Mouse (Mus musculus): ENCODE data around the gene Jak2. TPM values are rescaled to one million over a fixed set of nuclear protein-coding genes. Genes with fewer than 3 reads are reported as not detected.

Gene Jak2
- polyA plus RNA-seq, 1 experiment from 2014 or later, result 12.8 TPM

DNA sequence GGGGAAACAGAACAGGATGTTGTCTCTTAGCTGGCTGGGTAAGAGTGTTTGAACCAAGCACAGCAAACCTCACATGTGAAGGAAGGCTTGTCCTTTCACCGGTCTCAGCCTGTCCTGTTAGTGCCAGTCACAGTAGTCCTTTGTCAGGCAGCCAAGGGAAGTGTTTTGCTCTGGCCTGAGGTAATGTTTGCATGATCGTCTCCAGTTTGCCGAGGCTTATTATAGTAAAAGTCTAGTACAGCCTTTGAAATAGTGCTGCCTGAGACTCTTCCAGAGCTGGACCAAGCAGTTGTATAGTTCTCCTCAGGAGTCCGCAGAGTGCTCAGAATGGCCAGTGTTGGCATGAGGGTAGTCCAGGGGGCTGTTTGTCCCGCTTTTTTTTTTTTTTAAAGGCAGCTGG is 13.9 kb downstream of the Jak2 start:
- WGBS, result 64% methylated on average over 5 of the region's 5 CpGs
- DNase-seq (ENCODE audit: low spot score, missing footprints), result no peak

DNA sequence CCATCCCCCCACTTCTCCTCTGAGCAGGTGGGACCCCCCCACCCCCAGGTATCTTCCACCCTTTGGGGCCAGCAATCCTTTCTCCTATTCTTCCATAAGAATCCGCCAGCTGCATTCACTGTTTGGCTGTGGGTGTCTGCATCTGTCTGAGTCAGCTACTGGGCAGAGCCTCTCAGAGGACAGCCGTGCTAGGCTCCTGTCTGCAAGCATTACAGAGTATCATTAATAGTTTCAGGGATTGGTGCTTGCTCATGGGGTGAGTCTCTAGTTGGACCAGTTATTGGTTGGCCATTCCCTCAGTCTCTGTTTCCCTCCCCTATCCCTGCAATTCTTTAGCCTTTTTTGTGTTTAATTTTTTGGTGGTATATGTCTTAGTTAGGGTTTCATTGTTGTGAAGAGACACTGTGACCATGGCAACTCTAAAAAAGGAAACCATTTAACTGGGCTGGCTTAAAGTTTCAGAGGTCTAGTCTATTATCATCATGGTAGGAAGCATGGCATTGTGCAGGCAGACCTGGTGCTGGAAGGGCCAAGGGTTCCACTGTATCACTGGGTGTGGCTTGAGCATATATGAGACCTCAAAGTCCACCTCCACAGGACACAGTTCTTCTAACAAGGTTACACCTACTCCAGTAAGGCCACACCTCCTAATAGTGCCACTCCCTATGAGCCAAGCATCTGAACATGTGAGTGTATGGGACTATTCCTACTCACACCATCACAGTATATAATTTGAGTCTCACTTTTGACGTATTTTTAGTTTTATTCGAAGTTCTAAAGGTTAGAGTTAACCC is 15.6 kb downstream of the Jak2 start:
- Histone ChIP-seq H3K27me3 (ENCODE audit: control insufficient read depth, insufficient read depth, low read length) (no peaks in the 10 kb centered on the region), H3K36me3 (ENCODE audit: control insufficient read depth, insufficient read depth, low read length) (no peaks in the 10 kb centered on the region), H3K4me1 (ENCODE audit: control insufficient read depth, insufficient read depth, low read length) (peaks cover 4% of the 10 kb centered on the region; the same call in 1 of the 2 replicates), H3K27ac (ENCODE audit: low read depth, low read length) (no peak overlapping the region), H3K9me3 (ENCODE audit: control insufficient read depth, low read length) (no peaks in the 10 kb centered on the region), H3K4me2 (no peak overlapping the region), H3K9ac (ENCODE audit: low read length) (no peak overlapping the region), H3K4me3 (ENCODE audit: low read depth, low read length) (no peak overlapping the region)
- 82% methylated on average over 4 of the region's 4 CpGs for WGBS
- ATAC-seq (ENCODE audit: low FRiP score), result no peak
- DNase-seq (ENCODE audit: low spot score, missing footprints), result no peak

More for the DNA sequence above, 13.9 kb downstream of the Jak2 start:
- Histone ChIP-seq H3K36me3 (ENCODE audit: control insufficient read depth, insufficient read depth, low read length) (no peaks in the 10 kb centered on the region), H3K4me3 (ENCODE audit: low read depth, low read length) (no peak overlapping the region), H3K27ac (ENCODE audit: low read depth, low read length) (no peak overlapping the region), H3K27me3 (ENCODE audit: control insufficient read depth, insufficient read depth, low read length) (no peaks in the 10 kb centered on the region), H3K9me3 (ENCODE audit: control insufficient read depth, low read length) (no peaks in the 10 kb centered on the region), H3K4me2 (no peak overlapping the region), H3K9ac (ENCODE audit: low read length) (no peak overlapping the region), H3K4me1 (ENCODE audit: control insufficient read depth, insufficient read depth, low read length) (peaks cover 4% of the 10 kb centered on the region; the same call in 1 of the 2 replicates)
- no peak for ATAC-seq (ENCODE audit: low FRiP score)

DNA sequence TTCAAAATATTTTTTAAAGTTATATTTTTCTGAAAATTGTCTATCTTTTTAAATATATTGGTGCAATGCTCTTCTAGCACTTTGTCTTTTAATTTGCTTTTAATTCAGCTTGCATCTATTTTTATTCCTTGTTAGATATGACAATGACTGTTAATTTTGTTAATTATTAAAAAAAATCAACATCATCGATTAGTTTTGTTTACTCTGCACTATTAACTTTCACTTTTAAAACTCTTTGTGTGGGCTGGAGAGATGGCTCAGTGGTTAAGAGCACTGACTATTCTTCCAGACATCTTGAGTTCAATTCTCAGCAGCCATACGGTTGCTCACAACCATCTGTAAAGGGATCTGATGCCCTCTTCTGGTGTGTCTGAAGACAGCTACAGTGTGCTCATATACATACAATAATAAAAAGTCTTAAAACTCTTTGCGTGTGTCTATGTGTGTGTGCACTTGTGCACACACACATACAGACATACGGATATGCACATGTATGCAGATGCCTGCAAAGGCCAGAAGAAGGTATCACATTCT is 17.2 kb downstream of the Jak2 start:
- 89% methylated on average over 4 of the region's 4 CpGs for WGBS
- ATAC-seq (ENCODE audit: low FRiP score) (no peak), DNase-seq (ENCODE audit: low spot score, missing footprints) (no peak)
- H3K9me3 ChIP-seq (ENCODE audit: control insufficient read depth, low read length), result no peaks in the 10 kb centered on the region
- H3K4me3 ChIP-seq (ENCODE audit: low read depth, low read length), result no peak overlapping the region
- no peak overlapping the region for H3K9ac ChIP-seq (ENCODE audit: low read length)
- peaks cover 4% of the 10 kb centered on the region; the same call in 1 of the 2 replicates for H3K4me1 ChIP-seq (ENCODE audit: control insufficient read depth, insufficient read depth, low read length)
- no peak overlapping the region for H3K27ac ChIP-seq (ENCODE audit: low read depth, low read length)
- H3K4me2 ChIP-seq, result no peak overlapping the region
- no peaks in the 10 kb centered on the region for H3K36me3 ChIP-seq (ENCODE audit: control insufficient read depth, insufficient read depth, low read length)
- H3K27me3 ChIP-seq (ENCODE audit: control insufficient read depth, insufficient read depth, low read length), result no peaks in the 10 kb centered on the region

DNA sequence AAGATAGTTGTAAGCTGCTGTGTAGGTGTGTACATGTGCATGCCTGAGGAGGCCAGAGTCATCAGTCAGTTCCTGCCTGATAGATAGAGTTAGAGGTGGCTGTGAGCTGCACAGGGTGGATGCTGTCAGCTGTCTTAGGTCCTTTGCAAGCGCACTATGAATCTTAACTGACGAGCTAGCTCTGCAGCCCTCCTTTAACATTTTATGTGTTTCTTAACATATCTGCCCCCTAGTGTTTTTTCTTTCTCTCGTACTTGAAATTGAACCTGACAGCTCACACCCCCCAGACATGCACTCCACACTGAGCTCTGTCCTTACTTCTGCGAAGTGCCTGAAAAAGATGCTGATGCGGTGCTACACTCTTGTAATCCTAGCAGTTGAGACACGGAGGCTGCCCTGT is 18.6 kb downstream of the Jak2 start:
- Histone ChIP-seq H3K4me3 (ENCODE audit: low read depth, low read length) (no peak overlapping the region), H3K27ac (ENCODE audit: low read depth, low read length) (no peak overlapping the region), H3K27me3 (ENCODE audit: control insufficient read depth, insufficient read depth, low read length) (no peaks in the 10 kb centered on the region), H3K36me3 (ENCODE audit: control insufficient read depth, insufficient read depth, low read length) (no peaks in the 10 kb centered on the region), H3K4me2 (no peak overlapping the region), H3K9ac (ENCODE audit: low read length) (no peak overlapping the region), H3K9me3 (ENCODE audit: control insufficient read depth, low read length) (no peaks in the 10 kb centered on the region), H3K4me1 (ENCODE audit: control insufficient read depth, insufficient read depth, low read length) (peaks cover 4% of the 10 kb centered on the region; the same call in 1 of the 2 replicates)
- ATAC-seq (ENCODE audit: low FRiP score) (no peak), DNase-seq (ENCODE audit: low spot score, missing footprints) (no peak)
- 45% methylated on average over 6 of the region's 6 CpGs for WGBS

DNA sequence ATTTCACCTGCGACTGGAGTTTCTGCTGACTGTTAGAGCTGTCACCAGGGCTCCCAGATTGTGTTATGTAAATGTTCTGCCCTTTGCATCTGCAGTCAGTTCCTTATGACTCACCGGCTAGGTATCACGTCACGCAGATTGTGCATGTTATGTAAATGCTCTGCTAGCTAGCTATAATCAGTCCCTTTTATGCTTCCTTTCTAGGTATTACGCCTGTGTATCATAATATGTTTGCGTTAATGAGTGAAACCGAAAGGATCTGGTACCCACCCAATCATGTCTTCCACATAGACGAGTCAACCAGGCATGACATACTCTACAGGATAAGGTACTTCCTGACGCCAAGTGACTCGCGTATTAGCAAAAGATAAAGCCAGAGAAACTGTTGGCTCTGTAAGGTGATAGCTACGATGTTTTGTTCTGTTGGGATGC is 19.5 kb downstream of the Jak2 start:
- Histone ChIP-seq H3K27ac (ENCODE audit: low read depth, low read length) (no peak overlapping the region), H3K36me3 (ENCODE audit: control insufficient read depth, insufficient read depth, low read length) (no peaks in the 10 kb centered on the region), H3K4me3 (ENCODE audit: low read depth, low read length) (no peak overlapping the region), H3K4me1 (ENCODE audit: control insufficient read depth, insufficient read depth, low read length) (peaks cover 4% of the 10 kb centered on the region; the same call in 1 of the 2 replicates), H3K9me3 (ENCODE audit: control insufficient read depth, low read length) (no peaks in the 10 kb centered on the region), H3K4me2 (no peak overlapping the region), H3K9ac (ENCODE audit: low read length) (no peak overlapping the region), H3K27me3 (ENCODE audit: control insufficient read depth, insufficient read depth, low read length) (no peaks in the 10 kb centered on the region)
- ATAC-seq (ENCODE audit: low FRiP score), result no peak
- DNase-seq (ENCODE audit: low spot score, missing footprints), result no peak
- WGBS, result 88% methylated on average over 12 of the region's 12 CpGs

DNA sequence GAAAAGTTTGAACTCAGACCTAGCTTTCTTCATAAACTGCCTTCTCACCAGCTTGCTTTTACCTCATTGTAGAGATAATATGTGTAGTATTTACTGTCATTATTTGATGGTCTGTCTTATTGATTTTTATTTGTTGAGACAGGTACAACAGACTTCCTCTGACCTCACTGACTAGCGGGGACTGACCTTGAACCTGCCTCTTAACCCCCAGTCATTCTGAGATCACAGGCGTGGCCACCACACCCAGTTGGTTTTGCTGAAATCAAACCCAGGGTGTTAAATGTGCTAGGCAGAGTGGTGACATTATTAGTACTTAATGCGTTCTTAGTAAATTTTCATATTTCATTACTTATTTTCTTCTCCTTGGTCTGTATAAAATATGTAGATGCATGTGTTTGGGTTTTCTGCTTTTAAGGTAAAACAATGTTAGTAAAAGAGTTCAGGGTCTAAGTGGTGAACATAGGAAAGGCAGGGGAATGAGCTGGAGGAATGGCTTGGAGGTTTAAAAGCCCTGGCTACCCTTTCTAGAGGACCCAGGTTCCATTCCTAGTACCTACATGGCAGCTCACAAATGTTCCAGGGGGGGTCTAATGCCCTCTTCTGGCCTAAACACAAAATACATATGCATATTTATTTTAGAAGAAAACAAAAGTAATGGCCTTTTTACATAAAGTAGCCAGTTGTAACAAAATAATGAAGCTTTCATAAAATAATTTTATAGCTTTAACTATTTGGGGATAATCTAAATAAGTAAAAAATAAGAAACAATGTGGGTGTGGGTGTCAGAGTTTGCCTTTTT is 20.6 kb downstream of the Jak2 start:
- Histone ChIP-seq H3K27me3 (ENCODE audit: control insufficient read depth, insufficient read depth, low read length) (no peaks in the 10 kb centered on the region), H3K9me3 (ENCODE audit: control insufficient read depth, low read length) (no peaks in the 10 kb centered on the region), H3K27ac (ENCODE audit: low read depth, low read length) (no peak overlapping the region), H3K9ac (ENCODE audit: low read length) (no peak overlapping the region), H3K4me2 (no peak overlapping the region), H3K4me3 (ENCODE audit: low read depth, low read length) (no peak overlapping the region), H3K4me1 (ENCODE audit: control insufficient read depth, insufficient read depth, low read length) (peaks cover 4% of the 10 kb centered on the region; the same call in 1 of the 2 replicates), H3K36me3 (ENCODE audit: control insufficient read depth, insufficient read depth, low read length) (no peaks in the 10 kb centered on the region)
- DNase-seq (ENCODE audit: low spot score, missing footprints) (no peak), ATAC-seq (ENCODE audit: low FRiP score) (no peak)
- 94% methylated on average over 3 of the region's 3 CpGs for WGBS

DNA sequence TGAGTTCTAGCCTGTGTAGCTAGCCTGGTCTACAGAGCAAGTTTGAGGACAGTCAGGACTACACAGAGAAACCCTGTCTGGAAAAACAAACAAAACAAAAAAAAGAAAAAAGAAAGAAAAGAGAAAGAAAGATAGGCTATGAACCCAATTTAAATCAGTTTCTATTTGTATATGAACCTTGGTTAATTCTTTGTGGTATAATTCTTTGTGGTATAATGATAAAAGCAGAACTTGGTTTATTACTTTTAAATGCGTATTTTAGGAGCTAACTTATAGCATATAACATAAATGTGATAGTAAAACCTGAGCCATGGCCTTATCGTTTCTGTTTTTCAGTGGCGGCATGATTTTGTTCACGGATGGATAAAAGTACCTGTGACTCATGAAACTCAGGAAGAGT is 24.8 kb downstream of the Jak2 start:
- Histone ChIP-seq H3K36me3 (ENCODE audit: control insufficient read depth, insufficient read depth, low read length) (no peaks in the 10 kb centered on the region), H3K4me3 (ENCODE audit: low read depth, low read length) (no peak overlapping the region), H3K27me3 (ENCODE audit: control insufficient read depth, insufficient read depth, low read length) (no peaks in the 10 kb centered on the region), H3K9ac (ENCODE audit: low read length) (no peak overlapping the region), H3K4me1 (ENCODE audit: control insufficient read depth, insufficient read depth, low read length) (no peaks in the 10 kb centered on the region), H3K4me2 (no peak overlapping the region), H3K27ac (ENCODE audit: low read depth, low read length) (no peak overlapping the region), H3K9me3 (ENCODE audit: control insufficient read depth, low read length) (no peaks in the 10 kb centered on the region)
- ATAC-seq (ENCODE audit: low FRiP score) (no peak), DNase-seq (ENCODE audit: low spot score, missing footprints) (no peak)
- WGBS, result 94% methylated on average over 4 of the region's 4 CpGs

DNA sequence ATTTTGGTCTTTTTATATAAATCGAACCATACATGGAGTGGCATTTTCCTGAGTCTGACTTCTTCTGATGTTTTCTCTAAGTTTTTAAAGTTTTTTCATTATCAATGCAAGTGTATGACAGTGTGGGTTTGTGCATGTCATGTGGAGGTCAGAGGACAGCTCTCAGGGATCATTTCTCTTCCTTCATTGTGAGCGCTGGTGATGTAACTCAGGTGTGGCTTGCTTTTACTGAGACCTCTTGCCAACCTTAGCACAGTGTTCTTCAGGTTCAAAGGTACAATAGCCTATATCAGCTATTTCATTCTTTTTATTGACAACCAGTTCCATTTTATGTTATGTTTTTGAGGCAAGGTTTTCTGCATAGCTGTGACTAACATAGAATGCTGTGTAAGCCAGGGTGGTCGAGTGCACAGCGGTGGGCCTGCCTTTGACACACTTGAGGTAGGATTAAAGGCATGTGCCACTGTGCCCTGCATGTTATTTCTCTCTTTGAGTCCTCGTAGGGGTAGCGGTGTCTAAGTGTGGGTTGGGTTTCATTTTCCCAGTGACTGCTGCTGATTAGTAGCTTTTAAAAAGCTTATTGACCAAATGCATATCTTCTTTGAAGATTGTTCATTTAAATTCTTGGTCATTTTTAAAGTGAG is 27.4 kb downstream of the Jak2 start:
- Histone ChIP-seq H3K9ac (ENCODE audit: low read length) (no peak overlapping the region), H3K36me3 (ENCODE audit: control insufficient read depth, insufficient read depth, low read length) (no peaks in the 10 kb centered on the region), H3K27ac (ENCODE audit: low read depth, low read length) (no peak overlapping the region), H3K4me3 (ENCODE audit: low read depth, low read length) (no peak overlapping the region), H3K4me2 (no peak overlapping the region), H3K4me1 (ENCODE audit: control insufficient read depth, insufficient read depth, low read length) (no peaks in the 10 kb centered on the region), H3K27me3 (ENCODE audit: control insufficient read depth, insufficient read depth, low read length) (no peaks in the 10 kb centered on the region), H3K9me3 (ENCODE audit: control insufficient read depth, low read length) (no peaks in the 10 kb centered on the region)
- WGBS, result 83% methylated on average over 6 of the region's 6 CpGs
- ATAC-seq (ENCODE audit: low FRiP score), result no peak
- DNase-seq (ENCODE audit: low spot score, missing footprints), result no peak

Data from midbrain, embryonic 11.5 days (tissue).